Mouse (Mus musculus): ENCODE measurements around the gene Mdh2. TPM values are rescaled to one million over a fixed set of nuclear protein-coding genes. Genes with fewer than 3 reads are reported as not detected.

Mdh2 gene
- polyA plus RNA-seq (2016; fragmentation: Nextera tagmentation; extraction: Ambion mirVana), result 950 TPM in 2 replicates

DNA sequence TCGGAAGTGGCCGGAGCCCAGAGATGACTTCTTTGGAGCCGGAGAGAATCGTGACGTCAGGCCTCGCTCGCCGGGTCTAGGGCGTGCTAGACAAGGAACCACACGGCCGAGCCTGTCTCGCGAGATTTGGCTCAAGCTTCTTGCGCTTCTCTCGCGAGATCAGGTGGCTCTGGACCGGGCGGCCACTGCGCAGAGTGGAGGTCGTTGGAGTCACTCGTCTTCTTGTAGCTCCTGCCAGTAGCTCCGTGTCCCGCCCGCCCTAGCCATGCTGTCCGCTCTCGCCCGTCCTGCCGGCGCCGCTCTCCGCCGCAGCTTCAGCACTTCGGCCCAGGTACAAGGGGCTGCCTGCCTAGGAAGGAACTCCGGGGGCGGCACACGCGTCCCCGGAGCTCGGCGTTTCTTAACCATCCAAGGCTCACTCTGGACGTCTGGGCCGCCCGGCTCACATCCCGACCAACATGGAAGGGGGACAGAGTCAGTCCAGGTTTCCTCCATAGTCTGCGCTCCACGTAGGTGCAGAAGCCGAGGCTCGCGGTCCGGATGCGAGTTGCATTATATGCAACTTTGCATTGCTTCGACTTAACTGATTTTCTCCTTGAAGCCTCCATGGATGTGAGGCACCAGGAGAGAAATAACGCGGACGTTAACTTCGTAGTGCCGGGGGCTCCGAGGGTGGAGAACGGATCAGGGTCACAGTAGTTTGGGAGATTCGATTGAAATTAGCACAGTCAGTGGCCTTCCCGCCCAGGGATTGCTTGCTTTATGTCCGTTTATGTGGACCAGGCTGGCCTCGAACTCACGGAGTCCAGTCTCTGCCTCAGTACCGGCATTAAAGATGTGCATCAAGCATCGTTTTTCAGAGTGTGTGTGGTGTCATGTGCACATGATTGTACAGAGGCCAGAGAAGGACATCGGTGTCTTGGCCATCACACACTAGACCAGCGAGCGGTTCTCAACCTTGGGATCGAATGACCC, at the start of gene Mdh2:
Mdh2 (plus strand) TSS at position 10 of the 975 bp plus-strand sequence.
- Histone ChIP-seq H3K4me2 (peak within 1 kb of the TSS; percentile 81), H3K4me3 (peak within 1 kb of the TSS; percentile 97), H3K9ac (peak within 1 kb of the TSS; percentile 97), H3K9me3 (replicated peaks) (no peaks in the 10 kb centered on the region), H3K27me3 (replicated peaks) (no peaks in the 10 kb centered on the region), H3K27ac (ENCODE audit: poor library complexity, severe bottlenecking) (peak within 1 kb of the TSS; percentile 99), H3K36me3 (peaks cover 33% of the 10 kb centered on the region), H3K4me1 (replicated peaks) (peaks cover 27% of the 10 kb centered on the region)
- ATAC-seq (ENCODE audit: insufficient number of reproducible peaks, low FRiP score), result peak; percentile 98
- WGBS, result under 1% methylated on average over 70 of the region's 70 CpGs

DNA sequence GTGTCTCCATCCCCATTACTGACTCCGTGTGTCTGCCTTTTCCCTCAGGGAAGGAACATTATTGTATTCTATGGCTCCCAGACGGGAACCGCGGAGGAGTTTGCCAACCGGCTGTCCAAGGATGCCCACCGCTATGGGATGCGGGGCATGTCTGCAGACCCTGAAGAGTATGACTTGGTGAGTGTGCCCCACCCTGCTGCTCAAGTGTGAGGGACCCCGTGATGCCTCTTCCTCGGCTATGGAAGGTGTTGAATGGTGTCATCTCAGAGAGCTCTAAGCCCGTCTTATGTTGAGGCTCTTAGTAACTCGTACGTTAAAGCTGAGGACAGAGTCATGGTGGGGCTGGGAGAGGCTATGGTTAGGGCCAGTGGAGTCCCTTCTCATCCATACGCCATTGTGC, 48.9 kb upstream of the Mdh2 start:
- ATAC-seq (ENCODE audit: insufficient number of reproducible peaks, low FRiP score), result no peak

DNA sequence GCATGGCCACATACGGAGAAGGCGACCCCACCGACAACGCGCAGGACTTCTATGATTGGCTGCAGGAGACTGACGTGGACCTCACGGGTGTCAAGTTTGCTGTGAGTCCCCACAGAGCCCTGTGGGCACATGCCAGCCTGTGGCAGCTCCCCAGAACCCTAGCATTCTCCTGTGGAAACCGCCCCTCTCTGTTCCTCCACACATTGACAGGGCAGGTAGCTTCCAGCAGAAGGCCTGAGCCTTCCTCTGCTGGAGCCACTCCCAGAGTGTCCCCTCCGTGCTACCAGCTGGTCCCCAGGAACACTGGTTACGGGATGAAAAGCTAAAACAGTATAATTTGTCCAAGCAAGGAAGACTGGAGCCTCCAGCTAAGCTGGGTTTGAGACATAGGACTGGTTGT, 48.0 kb upstream of the Mdh2 start:
- WGBS, result 93% methylated on average over 10 of the region's 10 CpGs
- Histone ChIP-seq H3K36me3 (peaks cover 63% of the 10 kb centered on the region), H3K4me3 (no peak overlapping the region), H3K4me2 (no peak overlapping the region), H3K27ac (ENCODE audit: poor library complexity, severe bottlenecking) (no peak overlapping the region), H3K27me3 (replicated peaks) (no peaks in the 10 kb centered on the region), H3K4me1 (replicated peaks) (peaks cover 26% of the 10 kb centered on the region), H3K9ac (no peak overlapping the region), H3K9me3 (replicated peaks) (no peaks in the 10 kb centered on the region)
- no peak for ATAC-seq (ENCODE audit: insufficient number of reproducible peaks, low FRiP score)

More for the DNA sequence above, 48.9 kb upstream of the Mdh2 start:
- Histone ChIP-seq H3K27ac (ENCODE audit: poor library complexity, severe bottlenecking) (no peak overlapping the region), H3K36me3 (peaks cover 53% of the 10 kb centered on the region), H3K9me3 (replicated peaks) (no peaks in the 10 kb centered on the region), H3K4me1 (replicated peaks) (peaks cover 35% of the 10 kb centered on the region), H3K9ac (no peak overlapping the region), H3K4me2 (no peak overlapping the region), H3K4me3 (no peak overlapping the region), H3K27me3 (replicated peaks) (no peaks in the 10 kb centered on the region)
- 91% methylated on average over 13 of the region's 13 CpGs for WGBS

DNA sequence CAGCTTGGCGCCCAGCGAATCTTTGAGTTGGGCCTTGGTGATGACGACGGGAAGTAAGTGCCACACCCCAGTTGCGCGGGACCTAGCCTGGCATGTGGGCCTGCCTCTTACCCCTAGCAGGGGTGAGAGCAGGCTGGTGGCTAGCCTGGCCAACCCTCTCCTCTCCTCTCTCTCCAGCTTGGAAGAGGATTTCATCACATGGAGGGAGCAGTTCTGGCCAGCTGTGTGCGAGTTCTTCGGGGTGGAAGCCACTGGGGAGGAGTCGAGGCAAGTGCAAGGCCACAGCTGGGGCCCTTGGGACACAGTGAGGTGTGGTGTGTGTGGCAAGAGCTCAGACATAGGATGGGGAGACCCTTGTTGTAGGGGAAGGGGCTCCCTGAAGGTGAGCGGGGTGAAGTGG, 47.4 kb upstream of the Mdh2 start:
- Histone ChIP-seq H3K27me3 (replicated peaks) (no peaks in the 10 kb centered on the region), H3K36me3 (peaks cover 69% of the 10 kb centered on the region), H3K9me3 (replicated peaks) (no peaks in the 10 kb centered on the region), H3K4me1 (replicated peaks) (peaks cover 19% of the 10 kb centered on the region), H3K27ac (ENCODE audit: poor library complexity, severe bottlenecking) (no peak overlapping the region), H3K4me3 (no peak overlapping the region), H3K4me2 (no peak overlapping the region), H3K9ac (no peak overlapping the region)
- WGBS, result 92% methylated on average over 10 of the region's 10 CpGs
- ATAC-seq (ENCODE audit: insufficient number of reproducible peaks, low FRiP score), result no peak

DNA sequence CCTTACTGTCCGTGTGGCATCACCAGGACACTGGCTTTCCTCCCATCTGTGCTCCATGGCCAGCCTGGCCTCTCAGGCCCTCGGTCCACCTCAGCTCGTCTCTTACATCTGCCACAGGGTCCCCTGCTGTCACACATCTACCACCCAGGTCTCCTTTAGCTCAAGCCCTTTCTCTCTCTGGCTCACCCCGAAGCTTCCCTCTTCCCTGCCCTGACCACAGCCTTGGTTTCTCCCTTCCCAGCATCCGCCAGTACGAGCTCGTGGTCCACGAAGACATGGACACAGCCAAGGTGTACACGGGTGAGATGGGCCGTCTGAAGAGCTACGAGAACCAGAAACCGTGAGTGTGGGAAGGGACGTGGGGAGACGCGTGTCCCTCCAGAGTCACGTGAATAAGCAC, 47.0 kb upstream of the Mdh2 start:
- no peak for ATAC-seq (ENCODE audit: insufficient number of reproducible peaks, low FRiP score)
- no peak overlapping the region for H3K4me3 ChIP-seq
- peaks cover 15% of the 10 kb centered on the region for H3K4me1 ChIP-seq (replicated peaks)
- no peak overlapping the region for H3K27ac ChIP-seq (ENCODE audit: poor library complexity, severe bottlenecking)
- H3K9ac ChIP-seq, result no peak overlapping the region
- H3K9me3 ChIP-seq (replicated peaks), result no peaks in the 10 kb centered on the region
- no peak overlapping the region for H3K4me2 ChIP-seq
- WGBS, result 91% methylated on average over 16 of the region's 16 CpGs
- peaks cover 73% of the 10 kb centered on the region for H3K36me3 ChIP-seq
- no peaks in the 10 kb centered on the region for H3K27me3 ChIP-seq (replicated peaks)

DNA sequence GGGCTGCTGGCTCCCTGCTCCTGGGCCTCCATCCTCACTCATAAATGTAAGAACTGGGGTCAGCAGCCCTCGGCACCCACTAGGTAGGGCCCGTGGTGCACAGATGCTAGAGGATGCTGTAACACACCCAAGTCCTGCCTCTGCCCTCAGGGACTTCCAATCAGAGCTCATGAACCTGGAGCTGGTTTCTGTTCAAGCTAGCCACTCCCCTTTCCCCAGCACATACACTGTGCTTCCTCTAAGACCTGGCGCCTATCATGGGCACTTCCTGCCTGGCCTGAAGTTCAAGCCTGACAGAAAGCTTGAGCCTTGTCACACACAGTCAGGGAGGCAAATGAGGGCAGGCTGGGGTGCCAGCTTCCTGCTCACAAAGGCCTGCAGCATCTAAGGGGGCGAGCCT, 45.2 kb upstream of the Mdh2 start:
- H3K4me1 ChIP-seq (replicated peaks), result peaks cover 6% of the 10 kb centered on the region; the same call in 1 of the 2 replicates
- WGBS, result 81% methylated on average over 4 of the region's 4 CpGs
- H3K27me3 ChIP-seq (replicated peaks), result no peaks in the 10 kb centered on the region
- ATAC-seq (ENCODE audit: insufficient number of reproducible peaks, low FRiP score), result no peak
- no peak overlapping the region for H3K4me3 ChIP-seq
- H3K9me3 ChIP-seq (replicated peaks), result no peaks in the 10 kb centered on the region
- no peak overlapping the region for H3K4me2 ChIP-seq
- H3K9ac ChIP-seq, result no peak overlapping the region
- H3K27ac ChIP-seq (ENCODE audit: poor library complexity, severe bottlenecking), result no peak overlapping the region
- H3K36me3 ChIP-seq, result peaks cover 86% of the 10 kb centered on the region

DNA sequence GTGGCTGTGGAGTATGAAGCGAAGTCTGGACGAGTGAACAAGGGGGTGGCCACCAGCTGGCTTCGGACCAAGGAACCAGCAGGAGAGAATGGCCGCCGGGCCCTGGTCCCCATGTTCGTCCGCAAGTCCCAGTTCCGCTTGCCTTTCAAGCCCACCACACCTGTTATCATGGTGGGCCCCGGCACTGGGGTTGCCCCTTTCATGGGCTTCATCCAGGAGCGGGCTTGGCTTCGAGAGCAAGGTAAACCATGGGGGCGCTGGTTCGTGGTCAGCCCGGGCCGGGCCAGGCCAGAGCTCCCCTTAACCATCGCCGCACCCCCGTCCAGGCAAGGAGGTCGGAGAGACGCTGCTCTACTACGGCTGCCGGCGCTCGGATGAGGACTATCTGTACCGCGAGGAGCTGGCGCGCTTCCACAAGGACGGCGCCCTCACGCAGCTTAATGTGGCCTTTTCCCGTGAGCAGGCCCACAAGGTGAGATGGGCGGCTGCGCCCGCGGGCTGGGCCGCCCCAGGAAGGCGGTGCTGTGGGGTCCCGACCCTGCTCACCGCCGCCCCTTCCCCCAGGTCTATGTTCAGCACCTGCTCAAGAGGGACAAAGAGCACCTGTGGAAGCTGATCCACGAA, 44.1 kb upstream of the Mdh2 start:
- Histone ChIP-seq H3K4me2 (no peak overlapping the region), H3K4me3 (no peak overlapping the region), H3K27ac (ENCODE audit: poor library complexity, severe bottlenecking) (no peak overlapping the region), H3K4me1 (replicated peaks) (peaks cover 9% of the 10 kb centered on the region; the same call in 1 of the 2 replicates), H3K27me3 (replicated peaks) (no peaks in the 10 kb centered on the region), H3K36me3 (peaks cover 84% of the 10 kb centered on the region), H3K9ac (no peak overlapping the region), H3K9me3 (replicated peaks) (no peaks in the 10 kb centered on the region)
- ATAC-seq (ENCODE audit: insufficient number of reproducible peaks, low FRiP score), result no peak
- WGBS, result 85% methylated on average over 42 of the region's 42 CpGs

DNA sequence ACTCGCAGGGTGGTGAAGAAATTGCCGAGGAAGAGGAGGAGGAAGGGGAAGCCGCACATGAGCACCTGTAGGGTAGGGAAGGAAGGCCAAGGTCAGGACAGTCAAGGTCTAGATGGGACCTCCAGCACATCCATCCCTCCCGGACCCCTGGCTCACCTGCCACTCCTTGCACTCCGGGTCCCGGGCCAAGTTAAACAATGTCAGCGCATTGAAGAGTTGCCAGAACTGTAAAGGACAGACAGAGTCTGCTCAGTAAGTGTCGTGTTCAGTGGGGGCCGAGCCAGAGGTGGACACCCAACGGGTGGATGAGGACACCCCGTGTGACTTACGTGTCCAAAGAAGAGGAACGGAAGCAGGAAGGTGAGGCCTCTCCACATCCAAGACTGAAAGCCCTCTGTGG, 42.5 kb upstream of the Mdh2 start:
- Histone ChIP-seq H3K9me3 (replicated peaks) (no peaks in the 10 kb centered on the region), H3K27me3 (replicated peaks) (no peaks in the 10 kb centered on the region), H3K27ac (ENCODE audit: poor library complexity, severe bottlenecking) (no peak overlapping the region), H3K4me3 (no peak overlapping the region), H3K4me2 (no peak overlapping the region), H3K9ac (no peak overlapping the region), H3K4me1 (replicated peaks) (peaks cover 9% of the 10 kb centered on the region; the same call in 1 of the 2 replicates), H3K36me3 (peaks cover 74% of the 10 kb centered on the region)
- WGBS, result 87% methylated on average over 13 of the region's 13 CpGs
- no peak for ATAC-seq (ENCODE audit: insufficient number of reproducible peaks, low FRiP score)

DNA sequence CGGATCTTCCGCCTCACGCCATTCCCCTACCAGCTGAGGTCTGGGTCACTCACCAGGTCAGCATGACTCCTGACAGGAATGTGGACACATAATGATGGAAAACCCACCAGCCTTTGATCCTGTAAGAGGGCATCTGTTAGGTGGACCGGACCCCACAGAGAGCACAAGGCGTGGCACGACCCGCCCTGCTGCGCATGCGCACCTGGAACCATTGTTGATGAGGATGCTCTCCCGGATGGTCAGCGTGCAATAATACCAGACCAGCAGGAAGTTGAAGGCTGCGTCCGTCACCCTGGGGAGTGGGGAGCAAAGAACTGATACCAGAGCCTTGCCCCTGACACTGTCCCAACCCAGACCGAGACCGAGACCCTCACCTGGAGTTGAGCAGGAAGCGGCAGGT, 41.7 kb upstream of the Mdh2 start:
- Histone ChIP-seq H3K4me3 (no peak overlapping the region), H3K4me2 (no peak overlapping the region), H3K27me3 (replicated peaks) (no peaks in the 10 kb centered on the region), H3K4me1 (replicated peaks) (peaks cover 9% of the 10 kb centered on the region; the same call in 1 of the 2 replicates), H3K27ac (ENCODE audit: poor library complexity, severe bottlenecking) (no peak overlapping the region), H3K36me3 (peaks cover 74% of the 10 kb centered on the region), H3K9me3 (replicated peaks) (no peaks in the 10 kb centered on the region), H3K9ac (no peak overlapping the region)
- WGBS, result 92% methylated on average over 16 of the region's 16 CpGs
- ATAC-seq (ENCODE audit: insufficient number of reproducible peaks, low FRiP score), result no peak

DNA sequence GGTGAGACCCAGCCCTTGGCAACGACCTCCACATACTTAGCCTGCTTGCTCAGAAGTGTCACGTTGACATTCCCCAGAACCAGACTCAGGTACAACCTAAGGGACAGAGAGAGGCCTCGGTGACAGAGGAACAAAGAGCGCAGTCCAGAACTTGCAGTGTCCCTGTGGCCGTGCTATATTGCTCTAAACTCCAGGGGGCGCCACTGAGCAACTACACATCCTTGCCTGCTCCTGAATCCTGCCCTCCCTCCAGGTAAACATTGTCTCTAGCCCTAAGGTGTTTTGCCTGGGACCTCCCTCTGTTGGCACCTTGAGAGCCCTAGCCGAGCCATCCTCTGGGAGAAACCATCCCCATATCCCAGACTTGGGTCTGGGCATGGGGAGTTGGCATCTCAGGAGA, 41.1 kb upstream of the Mdh2 start:
- H3K4me3 ChIP-seq, result no peak overlapping the region
- no peaks in the 10 kb centered on the region for H3K27me3 ChIP-seq (replicated peaks)
- H3K9me3 ChIP-seq (replicated peaks), result no peaks in the 10 kb centered on the region
- H3K36me3 ChIP-seq, result peaks cover 72% of the 10 kb centered on the region
- ATAC-seq (ENCODE audit: insufficient number of reproducible peaks, low FRiP score), result no peak
- 67% methylated on average over 7 of the region's 7 CpGs for WGBS
- H3K27ac ChIP-seq (ENCODE audit: poor library complexity, severe bottlenecking), result no peak overlapping the region
- H3K9ac ChIP-seq, result no peak overlapping the region
- no peak overlapping the region for H3K4me2 ChIP-seq
- peaks cover 9% of the 10 kb centered on the region; the same call in 1 of the 2 replicates for H3K4me1 ChIP-seq (replicated peaks)

DNA sequence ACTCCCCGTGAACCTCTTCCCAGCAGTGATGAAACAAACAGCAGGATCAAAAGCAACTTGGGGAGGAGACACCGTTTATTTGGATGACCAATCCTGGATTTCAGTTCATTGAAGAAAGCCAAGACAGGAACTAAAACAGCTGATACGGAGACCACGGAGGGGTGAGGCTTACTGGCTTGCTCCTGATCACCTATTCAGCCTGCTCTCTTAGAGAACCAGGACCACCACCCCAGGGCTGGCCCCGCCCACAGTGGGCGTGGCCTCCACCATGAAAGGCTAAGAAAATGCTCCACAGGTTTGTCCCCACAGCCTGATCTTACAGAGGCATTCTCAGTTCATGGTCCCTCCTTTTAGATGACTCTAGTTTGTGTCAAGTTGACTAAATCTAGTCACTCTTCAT, 40.0 kb upstream of the Mdh2 start:
- H3K27me3 ChIP-seq (replicated peaks), result no peaks in the 10 kb centered on the region
- H3K4me2 ChIP-seq, result no peak overlapping the region
- no peak overlapping the region for H3K4me3 ChIP-seq
- no peak for ATAC-seq (ENCODE audit: insufficient number of reproducible peaks, low FRiP score)
- H3K27ac ChIP-seq (ENCODE audit: poor library complexity, severe bottlenecking), result no peak overlapping the region
- H3K36me3 ChIP-seq, result peaks cover 61% of the 10 kb centered on the region
- no peaks in the 10 kb centered on the region for H3K9me3 ChIP-seq (replicated peaks)
- no peak overlapping the region for H3K9ac ChIP-seq
- WGBS, result 19% methylated on average over 6 of the region's 6 CpGs
- peaks cover 15% of the 10 kb centered on the region for H3K4me1 ChIP-seq (replicated peaks)
